Mouse (Mus musculus) brain, embryonic 14.5 days (tissue): ENCODE measurements at regions not wholly inside any gene's neighbourhood (a gene's known extent, or its start where the extent isn't known, plus 50 kb on each side); places are given as distances from the start of the nearest gene placed in this dataset.

Source experiments
- CTCF ChIP-seq: fragments of 200-500 bp; IDR thresholded peaks from 2 replicates; pipeline ENCODE4 v1.5.1; 2012; ENCODE audit warnings: inconsistent platforms, mild to moderate bottlenecking, moderate library complexity, borderline replicate concordance; ENCODE audit not compliant: insufficient read depth, insufficient read length; ENCODE audit errors: extremely low read depth
- POLR2A ChIP-seq: fragments of 200-500 bp; IDR thresholded peaks from 2 replicates; pipeline ENCODE4 v1.6.1; 2012; ENCODE audit warnings: mild to moderate bottlenecking, inconsistent platforms, borderline replicate concordance; ENCODE audit not compliant: poor library complexity, insufficient read depth, insufficient read length, severe bottlenecking; ENCODE audit errors: extremely low read depth

DNA sequence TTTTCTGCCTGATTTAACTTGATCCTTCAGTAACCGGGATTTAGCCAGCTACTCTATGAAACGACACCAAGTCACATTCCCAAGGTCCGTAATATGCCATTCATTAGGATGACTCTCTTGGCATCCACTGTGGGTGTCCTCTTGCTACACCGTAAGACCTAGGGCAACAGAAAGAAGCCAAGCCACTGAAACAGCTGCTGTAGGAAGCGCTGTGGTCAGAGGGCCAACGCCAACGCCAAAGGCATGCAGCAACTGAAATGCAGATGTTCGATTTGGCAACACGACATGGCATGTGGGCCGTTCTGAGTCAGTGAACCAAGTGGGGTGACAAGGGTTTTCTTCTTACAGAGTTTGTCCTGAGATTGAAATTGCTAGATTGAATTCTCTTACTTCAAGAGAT lies 527.9 kb upstream of the Mpdz start:
- TF ChIP-seq CTCF (no peak), POLR2A (no peak)
